Mouse (Mus musculus) intestine, embryonic 15.5 days (tissue): ENCODE data around the gene Zfp426. TPM values are rescaled to one million over a fixed set of nuclear protein-coding genes. Genes with fewer than 3 reads are reported as not detected.

Source experiments
- ATAC-seq: fragments of 200-750 bp; cut with Nextera tagmentation; 2 replicates; pipeline ENCODE4 v1.8.0; 2017; ENCODE audit warnings: moderate TSS enrichment, moderate library complexity
- H3K27ac ChIP-seq: fragments of 300-500 bp; sonication (generic); 2 replicates; pipeline ENCODE4 v1.5.1; 2015; ENCODE audit warnings: mild to moderate bottlenecking, inconsistent platforms
- H3K27me3 ChIP-seq: fragments of 300-500 bp; sonication (generic); replicated peaks from 2 replicates; pipeline ENCODE4 v1.6.1; 2015; ENCODE audit warnings: inconsistent platforms
- H3K36me3 ChIP-seq: fragments of 300-500 bp; sonication (generic); 2 replicates; pipeline ENCODE4 v1.6.1; 2015; ENCODE audit warnings: inconsistent platforms
- H3K4me1 ChIP-seq: fragments of 300-500 bp; sonication (generic); replicated peaks from 2 replicates; pipeline ENCODE4 v1.6.1; 2015; ENCODE audit warnings: inconsistent platforms
- H3K4me2 ChIP-seq: fragments of 300-500 bp; sonication (generic); replicated peaks from 2 replicates; pipeline ENCODE4 v1.6.1; 2015; ENCODE audit warnings: mild to moderate bottlenecking, inconsistent platforms
- H3K4me3 ChIP-seq: fragments of 300-500 bp; sonication (generic); replicated peaks from 2 replicates; pipeline ENCODE4 v1.5.1; 2015; ENCODE audit warnings: inconsistent platforms
- H3K9ac ChIP-seq: fragments of 300-500 bp; sonication (generic); 2 replicates; pipeline ENCODE4 v1.6.1; 2015; ENCODE audit warnings: inconsistent platforms
- H3K9me3 ChIP-seq: fragments of 300-500 bp; sonication (generic); 2 replicates; pipeline ENCODE4 v1.6.1; 2016; ENCODE audit warnings: inconsistent platforms
- WGBS: fragments of 180-500 bp; shearing (Covaris S2); methylation state at CpG from one replicate; pipeline ENCODE4 v1.1.7; 2015; 5-methylcytosine and 5-hydroxymethylcytosine counted together
- polyA plus RNA-seq: library from polyadenylated mRNA; unstranded; fragments of >200 nt; fragmentation: Nextera tagmentation; extraction: Ambion mirVana; gene quantifications from 2 replicates; pipeline ENCODE4 v1.2.1, GENCODE M21; 2015

Gene Zfp426
- polyA plus RNA-seq, 1 experiment from 2014 or later, result 15.7 TPM

DNA sequence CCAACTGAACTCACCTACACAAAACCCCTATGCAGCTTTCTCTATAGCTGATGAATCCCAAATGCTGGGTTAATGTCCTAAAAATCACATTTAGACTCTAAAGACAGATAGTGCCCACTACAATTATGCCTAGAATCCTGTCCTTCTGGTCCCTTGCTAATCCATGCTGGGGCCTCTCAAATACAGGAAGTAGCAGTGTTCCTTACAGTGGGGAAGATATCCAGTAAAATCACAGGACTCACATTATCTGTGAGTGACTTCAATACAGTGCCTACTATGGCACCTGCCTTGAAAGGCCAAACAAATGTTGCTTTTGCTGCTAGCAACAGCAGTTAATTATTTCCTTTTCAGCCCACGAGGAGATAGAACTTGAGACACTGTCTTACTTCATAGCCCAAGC, 17.8 kb upstream of the Zfp426 start:
- Histone ChIP-seq H3K27ac (no peak overlapping the region), H3K4me2 (no peak overlapping the region), H3K9me3 (no peaks in the 10 kb centered on the region), H3K9ac (no peak overlapping the region), H3K36me3 (peaks cover 13% of the 10 kb centered on the region), H3K27me3 (no peaks in the 10 kb centered on the region), H3K4me1 (no peaks in the 10 kb centered on the region; the same call in 1 of the 2 replicates), H3K4me3 (no peak overlapping the region)
- no peak for ATAC-seq
- 54% methylated on average over 1 of the region's 1 CpGs for WGBS

DNA sequence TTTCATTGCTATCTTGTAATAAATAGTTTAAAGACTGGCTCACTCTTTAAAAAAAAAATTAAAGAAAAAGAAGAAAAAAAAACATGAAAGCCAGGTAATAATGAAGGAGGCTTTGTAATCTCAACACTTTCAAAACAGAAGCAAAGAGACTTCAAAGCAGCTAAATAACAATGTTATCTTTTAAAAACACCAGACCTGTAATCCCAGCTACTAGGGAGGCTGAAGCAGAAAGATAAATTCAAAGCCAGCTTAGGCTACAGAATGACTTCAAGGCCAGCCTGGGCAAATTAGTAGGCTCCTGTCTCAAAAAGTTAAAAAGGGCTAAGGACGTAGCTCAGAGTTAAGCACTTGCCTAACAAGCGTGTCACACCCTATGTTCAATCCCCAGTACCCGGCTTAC, 17.1 kb upstream of the Zfp426 start:
- Histone ChIP-seq H3K27me3 (no peaks in the 10 kb centered on the region), H3K36me3 (peaks cover 19% of the 10 kb centered on the region), H3K4me3 (no peak overlapping the region), H3K4me2 (no peak overlapping the region), H3K9me3 (no peaks in the 10 kb centered on the region), H3K9ac (no peak overlapping the region), H3K27ac (no peak overlapping the region), H3K4me1 (no peaks in the 10 kb centered on the region; the same call in 1 of the 2 replicates)
- WGBS, result 74% methylated on average over 3 of the region's 3 CpGs
- ATAC-seq, result no peak

DNA sequence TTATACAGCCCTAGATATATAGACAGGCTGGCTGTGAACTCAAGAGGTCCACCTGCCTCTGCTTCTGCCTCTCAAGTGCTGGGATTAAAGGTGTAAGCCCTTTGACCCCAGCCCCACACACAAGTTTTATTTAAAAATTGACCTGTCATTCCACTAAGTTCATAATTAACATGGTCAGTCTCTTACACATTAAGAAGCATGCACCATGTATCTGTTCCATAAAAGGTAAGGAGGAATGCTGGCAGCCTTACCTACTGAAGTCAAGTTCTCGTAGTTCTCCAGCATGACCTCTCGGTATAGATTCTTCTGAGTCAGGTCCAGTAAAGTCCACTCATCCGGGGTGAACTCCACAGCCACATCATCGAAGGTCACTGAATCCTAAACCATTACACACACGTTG, 12.3 kb upstream of the Zfp426 start:
- Histone ChIP-seq H3K27me3 (no peaks in the 10 kb centered on the region), H3K4me2 (no peak overlapping the region), H3K27ac (no peak overlapping the region), H3K4me3 (no peak overlapping the region), H3K36me3 (peaks cover 37% of the 10 kb centered on the region), H3K9me3 (no peaks in the 10 kb centered on the region), H3K9ac (no peak overlapping the region), H3K4me1 (no peaks in the 10 kb centered on the region)
- no peak for ATAC-seq
- WGBS, result 90% methylated on average over 5 of the region's 5 CpGs

DNA sequence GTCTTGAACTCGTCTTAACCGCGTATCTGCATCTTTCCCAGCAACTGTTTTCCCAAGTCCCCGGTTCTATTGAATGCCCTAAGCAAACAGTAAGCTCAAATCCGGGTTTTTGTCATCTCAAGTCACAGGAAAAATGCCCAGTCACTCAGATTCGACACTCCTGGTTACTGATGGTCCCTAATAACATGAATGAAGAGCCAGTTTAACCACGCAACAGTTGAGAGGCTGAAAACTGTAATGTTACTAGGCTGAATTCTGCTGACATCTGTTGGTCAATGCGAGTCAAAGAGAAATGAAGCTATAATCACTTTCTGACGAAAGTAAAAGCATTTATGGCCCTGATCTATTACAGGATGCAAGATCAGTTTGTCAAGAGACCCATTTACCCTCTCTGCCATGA, 735 bp upstream of the Zfp426 start:
- Histone ChIP-seq H3K9ac (peak overlapping the region; percentile 89), H3K4me1 (0 out of 2 replicates have a peak, but pooled peaks cover 6% of the 10 kb centered on the region), H3K27me3 (no peaks in the 10 kb centered on the region), H3K36me3 (peaks cover 11% of the 10 kb centered on the region), H3K4me2 (peak overlapping the region; percentile 77), H3K4me3 (peak overlapping the region; percentile 84), H3K27ac (peak overlapping the region; percentile 98), H3K9me3 (no peaks in the 10 kb centered on the region)
- 6% methylated on average over 9 of the region's 9 CpGs for WGBS
- ATAC-seq, result no peak

DNA sequence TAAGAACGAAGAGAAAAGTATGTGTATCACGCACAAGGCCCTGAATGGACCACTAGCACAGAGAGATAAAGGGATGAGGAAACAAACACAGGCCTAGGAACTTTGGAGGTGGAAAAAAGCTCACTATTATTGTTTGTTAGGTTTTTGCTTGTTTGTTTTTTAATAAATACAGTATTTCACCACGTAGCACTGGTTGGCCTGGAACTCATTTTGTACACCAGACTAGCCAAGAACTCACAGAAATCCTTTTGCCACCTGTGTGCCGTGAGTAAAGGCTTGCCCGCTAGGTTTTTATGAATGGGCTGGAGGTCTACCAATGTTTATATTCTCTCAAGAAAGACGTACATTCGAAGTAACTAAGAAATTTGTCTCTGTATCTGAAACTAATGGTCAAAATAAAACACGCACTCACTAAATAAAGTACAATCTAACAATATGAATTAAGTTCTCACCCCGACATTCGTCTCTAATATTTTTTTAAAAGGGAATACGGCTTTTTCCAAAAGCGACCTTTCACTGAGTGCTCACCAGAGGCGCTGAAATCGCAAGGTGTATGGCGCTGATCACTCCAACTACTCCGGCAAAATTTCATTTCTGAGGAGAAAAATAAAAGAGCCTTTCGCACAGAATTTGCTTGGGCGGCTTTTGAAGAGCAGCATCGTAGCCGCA, 554 bp downstream of the Zfp426 start:
- WGBS, result 7% methylated on average over 20 of the region's 20 CpGs
- no peak for ATAC-seq
- Histone ChIP-seq H3K9me3 (no peaks in the 10 kb centered on the region), H3K4me1 (0 out of 2 replicates have a peak, but pooled peaks cover 6% of the 10 kb centered on the region), H3K27ac (peak overlapping the region; percentile 98), H3K36me3 (peaks cover 6% of the 10 kb centered on the region), H3K9ac (peak overlapping the region; percentile 89), H3K4me2 (peak overlapping the region; percentile 77), H3K27me3 (no peaks in the 10 kb centered on the region), H3K4me3 (peak overlapping the region; percentile 84)

DNA sequence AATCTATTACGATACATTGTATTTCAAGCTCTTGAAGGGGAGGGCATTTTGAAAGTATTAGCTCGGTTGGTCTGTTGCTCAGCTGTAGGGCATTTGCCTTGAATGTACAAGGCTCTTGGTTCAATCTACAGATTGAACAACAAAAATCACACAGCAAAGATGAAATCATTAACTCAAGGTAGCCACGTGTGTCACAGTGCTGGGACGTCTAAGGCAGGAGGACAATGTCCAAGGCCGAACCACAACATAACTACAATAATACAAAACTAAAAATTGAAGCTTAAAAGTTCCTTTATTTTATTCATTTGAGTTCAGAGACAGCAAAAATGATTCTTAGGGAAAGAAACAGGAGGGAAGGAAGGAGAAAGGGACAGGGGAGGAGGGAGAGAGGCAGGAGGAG, 3.0 kb downstream of the Zfp426 start:
- Histone ChIP-seq H3K4me2 (no peak overlapping the region), H3K4me1 (0 out of 2 replicates have a peak, but pooled peaks cover 6% of the 10 kb centered on the region), H3K4me3 (no peak overlapping the region), H3K9ac (no peak overlapping the region), H3K27me3 (no peaks in the 10 kb centered on the region), H3K27ac (no peak overlapping the region), H3K9me3 (no peaks in the 10 kb centered on the region), H3K36me3 (peaks cover 4% of the 10 kb centered on the region; the same call in 1 of the 2 replicates)
- ATAC-seq, result no peak
- 77% methylated on average over 5 of the region's 5 CpGs for WGBS

DNA sequence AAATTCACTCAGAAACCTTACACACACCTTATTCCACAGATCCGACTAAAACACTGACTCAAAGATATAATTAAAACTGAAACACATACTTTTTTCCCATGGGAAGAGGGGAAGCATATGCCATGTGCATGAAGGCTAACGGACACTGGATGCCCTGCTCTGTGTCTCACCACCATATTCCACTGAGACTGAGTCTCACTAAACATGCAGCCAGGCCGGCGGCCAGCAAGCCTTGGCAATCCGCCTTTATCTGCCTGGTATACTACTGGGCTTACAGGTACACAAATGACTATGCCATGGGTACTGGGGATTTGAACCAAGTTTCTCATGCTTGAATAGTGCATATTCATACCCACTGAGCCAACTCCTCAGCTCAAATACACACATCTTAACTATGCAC, 13.2 kb downstream of the Zfp426 start:
- H3K4me3 ChIP-seq, result no peak overlapping the region
- 92% methylated on average over 5 of the region's 5 CpGs for WGBS
- no peak overlapping the region for H3K27ac ChIP-seq
- no peak for ATAC-seq
- H3K9ac ChIP-seq, result no peak overlapping the region
- H3K36me3 ChIP-seq, result peaks cover 10% of the 10 kb centered on the region
- H3K4me2 ChIP-seq, result no peak overlapping the region
- no peaks in the 10 kb centered on the region for H3K4me1 ChIP-seq
- H3K9me3 ChIP-seq, result no peaks in the 10 kb centered on the region
- H3K27me3 ChIP-seq, result no peaks in the 10 kb centered on the region

DNA sequence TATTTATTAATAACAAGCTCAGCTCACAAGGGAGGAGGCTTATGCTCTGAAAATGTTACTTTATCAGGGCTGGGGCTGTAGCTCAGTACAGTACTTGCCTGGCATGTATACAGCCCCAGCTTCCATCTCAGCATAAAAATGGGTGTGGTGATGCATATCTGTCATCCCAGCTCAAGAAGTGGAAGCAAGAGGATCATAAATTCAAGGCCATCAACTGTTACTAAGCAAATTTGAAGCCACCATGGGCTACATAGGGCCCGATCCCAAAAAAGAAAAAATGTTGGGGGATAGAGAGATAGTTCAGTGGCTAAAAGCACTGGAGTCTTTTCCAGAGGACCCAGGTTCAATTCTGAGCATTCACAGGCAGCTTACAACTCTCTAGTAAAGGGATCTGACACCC, 15.9 kb downstream of the Zfp426 start:
- Histone ChIP-seq H3K9ac (no peak overlapping the region), H3K27me3 (no peaks in the 10 kb centered on the region), H3K36me3 (peaks cover 26% of the 10 kb centered on the region), H3K9me3 (no peaks in the 10 kb centered on the region), H3K27ac (no peak overlapping the region), H3K4me3 (no peak overlapping the region), H3K4me1 (no peaks in the 10 kb centered on the region), H3K4me2 (no peak overlapping the region)
- 97% methylated on average over 1 of the region's 1 CpGs for WGBS
- no peak for ATAC-seq

DNA sequence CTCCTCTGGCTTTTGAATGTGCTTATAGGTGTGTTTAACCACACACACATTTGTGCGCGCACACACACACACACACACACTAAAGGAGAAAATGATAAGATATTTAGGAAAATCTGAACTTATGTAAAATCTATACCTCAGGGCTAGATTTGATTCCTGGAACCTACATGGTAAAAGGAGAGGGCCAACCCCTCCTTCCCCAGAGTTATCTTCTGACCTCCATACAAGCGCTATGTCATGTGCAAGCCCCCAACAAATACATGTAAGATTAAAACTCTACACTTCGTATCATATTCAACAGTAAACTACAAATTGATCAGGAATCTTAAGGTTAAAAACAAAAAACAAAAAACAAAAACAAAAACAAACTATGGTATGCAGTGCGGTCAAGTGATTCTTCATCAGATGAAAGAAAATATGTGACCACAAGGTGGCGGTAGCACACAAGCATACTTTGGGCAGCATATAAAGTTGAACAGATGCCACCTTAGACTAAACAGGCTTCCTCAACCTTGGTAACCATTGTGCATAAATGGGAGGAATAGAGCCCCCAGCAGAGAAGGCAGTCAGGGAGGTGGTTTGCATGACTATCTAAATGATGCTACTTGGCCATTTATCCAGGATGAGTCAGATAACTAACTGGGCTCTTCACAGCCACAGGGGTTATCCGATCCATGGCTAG, 25.6 kb downstream of the Zfp426 start:
- ATAC-seq, result peak; percentile 69
- peaks cover 29% of the 10 kb centered on the region for H3K36me3 ChIP-seq
- H3K4me1 ChIP-seq, result no peaks in the 10 kb centered on the region
- H3K27me3 ChIP-seq, result no peaks in the 10 kb centered on the region
- H3K4me2 ChIP-seq, result no peak overlapping the region
- no peak overlapping the region for H3K4me3 ChIP-seq
- H3K27ac ChIP-seq, result no peak overlapping the region
- WGBS, result 52% methylated on average over 7 of the region's 7 CpGs
- H3K9me3 ChIP-seq, result peaks cover 6% of the 10 kb centered on the region; the same call in 1 of the 2 replicates
- H3K9ac ChIP-seq, result no peak overlapping the region

DNA sequence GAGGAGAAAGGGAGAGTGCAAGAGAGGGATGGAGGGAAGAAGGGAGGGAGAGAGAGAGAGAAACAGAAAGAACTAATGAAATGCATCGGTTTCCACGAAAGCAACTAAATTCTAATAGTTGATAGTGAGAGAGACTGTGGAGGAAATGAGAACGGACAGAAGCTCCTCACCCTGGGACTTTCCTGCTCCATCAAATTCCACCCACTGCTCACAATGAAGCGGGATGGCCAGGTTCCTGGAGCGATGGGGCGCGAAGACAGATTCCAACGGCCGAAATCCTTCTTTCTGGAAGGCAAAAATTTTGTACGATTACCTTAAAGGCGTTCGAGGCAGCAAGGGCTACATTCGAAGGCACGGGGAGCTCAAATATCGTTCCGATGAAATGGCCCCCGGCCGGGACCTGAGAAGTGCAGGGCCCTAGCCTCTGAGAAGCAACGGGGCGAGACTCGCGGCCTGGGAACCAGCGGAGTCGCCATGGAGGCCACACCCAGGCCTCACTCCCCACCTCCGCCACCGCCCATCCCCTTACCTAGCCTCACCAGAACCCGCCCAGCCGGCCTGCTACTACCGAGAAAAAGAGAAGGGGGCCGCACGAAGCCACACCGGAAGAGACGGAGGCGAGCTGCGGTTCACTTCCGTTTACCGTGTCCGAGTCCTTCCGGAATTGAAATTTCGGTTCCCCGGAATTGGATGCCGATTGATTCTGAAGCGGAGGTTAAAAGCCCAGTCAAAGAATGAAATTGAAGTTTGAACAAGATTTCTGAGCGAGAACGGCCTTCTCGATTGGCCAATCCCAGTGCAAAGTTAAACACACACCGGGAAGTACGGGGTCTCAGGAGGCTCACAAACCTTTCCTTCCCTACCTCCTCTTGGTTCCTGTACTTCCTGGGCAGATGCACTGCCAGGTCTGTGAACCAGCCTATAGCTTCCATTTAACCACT, 32.9 kb downstream of the Zfp426 start, which contains the start of gene Zfp26:
Zfp26 (minus strand) TSS at position 786 of the 941 bp plus-strand sequence.
- H3K36me3 ChIP-seq, result no peaks in the 10 kb centered on the region
- H3K27ac ChIP-seq, result peak within 1 kb of the TSS; percentile 90
- under 1% methylated on average over 48 of the region's 48 CpGs for WGBS
- no peaks in the 10 kb centered on the region; the same call in 1 of the 2 replicates for H3K4me1 ChIP-seq
- peak within 1 kb of the TSS; percentile 63 for H3K4me2 ChIP-seq
- H3K9ac ChIP-seq, result peak within 1 kb of the TSS; percentile 74
- ATAC-seq, result peak; percentile 97
- H3K4me3 ChIP-seq, result peak within 1 kb of the TSS; percentile 60
- no peaks in the 10 kb centered on the region for H3K27me3 ChIP-seq
- H3K9me3 ChIP-seq, result no peaks in the 10 kb centered on the region

DNA sequence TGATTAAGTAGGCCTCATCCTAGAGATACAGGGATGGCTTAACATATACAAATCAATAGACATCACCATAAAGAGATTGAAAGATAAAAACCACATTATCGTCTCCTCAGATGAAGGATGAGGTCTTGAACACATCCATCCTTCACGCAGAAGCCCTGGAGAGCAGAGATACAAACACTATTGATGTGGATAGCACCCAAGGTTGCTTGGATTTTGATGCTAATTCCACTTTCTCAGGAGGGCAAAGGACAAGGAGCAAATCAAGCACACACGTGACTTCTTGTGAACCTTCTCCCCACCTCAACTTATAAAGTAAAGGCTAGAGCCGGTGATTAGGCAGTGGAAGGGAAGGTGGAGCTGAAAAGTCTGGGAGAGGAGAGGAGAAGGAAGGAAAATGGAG, 38.9 kb downstream of the Zfp426 start:
- H3K27me3 ChIP-seq, result no peaks in the 10 kb centered on the region

DNA sequence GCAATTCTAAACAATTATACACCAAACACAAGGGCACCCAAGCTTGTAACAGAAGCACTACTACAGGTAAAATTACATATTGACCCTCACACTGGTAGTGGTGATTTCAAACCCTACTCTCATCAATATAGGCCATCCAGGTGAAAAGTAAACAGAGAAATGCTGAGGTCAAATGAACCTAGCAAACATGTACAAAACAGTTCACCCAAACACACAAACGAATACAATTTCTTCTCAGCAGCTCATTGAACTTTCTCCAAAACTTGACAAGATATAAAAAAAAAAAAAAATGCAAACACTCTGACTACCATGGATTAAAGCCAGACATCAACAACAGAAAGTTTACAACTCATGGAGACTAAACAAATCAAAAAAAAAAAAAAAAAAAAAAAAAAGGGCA, 41.1 kb downstream of the Zfp426 start:
- no peak for ATAC-seq
- Histone ChIP-seq H3K4me2 (no peak overlapping the region), H3K27ac (no peak overlapping the region), H3K9me3 (no peaks in the 10 kb centered on the region), H3K9ac (no peak overlapping the region), H3K27me3 (no peaks in the 10 kb centered on the region), H3K4me3 (no peak overlapping the region), H3K4me1 (no peaks in the 10 kb centered on the region), H3K36me3 (peaks cover 3% of the 10 kb centered on the region; the same call in 1 of the 2 replicates)
- 95% methylated on average over 1 of the region's 1 CpGs for WGBS

More for the DNA sequence above, 38.9 kb downstream of the Zfp426 start:
- Histone ChIP-seq H3K36me3 (peaks cover 3% of the 10 kb centered on the region; the same call in 1 of the 2 replicates), H3K4me2 (no peak overlapping the region), H3K4me3 (no peak overlapping the region), H3K27ac (no peak overlapping the region), H3K9me3 (no peaks in the 10 kb centered on the region), H3K9ac (no peak overlapping the region), H3K4me1 (no peaks in the 10 kb centered on the region; the same call in 1 of the 2 replicates)
- 80% methylated on average over 4 of the region's 4 CpGs for WGBS
- no peak for ATAC-seq
